Mouse (Mus musculus) ES-E14 (cell line): ENCODE results near the gene Atp2c2. TPM values are rescaled to one million over a fixed set of nuclear protein-coding genes. Genes with fewer than 3 reads are reported as not detected.

Experiments
- DNase-seq: peaks from one replicate; pipeline ENCODE4 v3.0.0-alpha.2; 2013; ENCODE audit warnings: low read depth, low spot score
- H3K27ac ChIP-seq: 2 replicates; pipeline ENCODE4 v1.5.1; 2012; ENCODE audit warnings: low read depth, mild to moderate bottlenecking, low read length, moderate library complexity, mixed read lengths; ENCODE audit not compliant: poor library complexity, insufficient read depth, severe bottlenecking
- H3K36me3 ChIP-seq: 2 replicates; pipeline ENCODE4 v1.6.1; 2012; ENCODE audit warnings: mild to moderate bottlenecking, low read length, moderate library complexity, mixed read lengths; ENCODE audit not compliant: control insufficient read depth, poor library complexity, insufficient read depth, severe bottlenecking
- H3K4me1 ChIP-seq, 2 experiments: fragments of 150-350 bp in 1 of 2; sonication (generic) in 1 of 2; 2 replicates each; pipeline ENCODE4 v1.6.1; 2012; ENCODE audit warnings: low read length in 2 of 2, mild to moderate bottlenecking in 1 of 2, mixed read lengths in 1 of 2; ENCODE audit not compliant: control insufficient read depth in 2 of 2, insufficient read depth in 2 of 2, poor library complexity in 1 of 2
- H3K4me3 ChIP-seq, 2 experiments: fragments of 150-350 bp in 1 of 2; sonication (generic) in 1 of 2; 2 replicates each; pipeline ENCODE4 v1.5.1; 2012; ENCODE audit warnings: low read length in 2 of 2, low read depth in 1 of 2, mild to moderate bottlenecking in 1 of 2, mixed read lengths in 1 of 2; ENCODE audit not compliant: insufficient read depth in 1 of 2, poor library complexity in 1 of 2, severe bottlenecking in 1 of 2
- H3K9ac ChIP-seq: 2 replicates; pipeline ENCODE4 v1.6.1; 2012; ENCODE audit warnings: low read depth, mild to moderate bottlenecking, low read length, mixed read lengths; ENCODE audit not compliant: poor library complexity, insufficient read depth, severe bottlenecking
- H3K9me3 ChIP-seq: fragments of 150-350 bp; sonication (generic); 2 replicates; pipeline ENCODE4 v1.6.1; 2012; ENCODE audit warnings: low read depth, mild to moderate bottlenecking, low read length; ENCODE audit not compliant: control insufficient read depth, insufficient read depth
- CHD2 ChIP-seq: IDR thresholded peaks from 2 replicates; pipeline ENCODE4 v1.6.1; 2014; ENCODE audit warnings: mild to moderate bottlenecking, low read depth, low read length, inconsistent platforms
- HCFC1 ChIP-seq: IDR thresholded peaks from 2 replicates; pipeline ENCODE4 v1.6.1; 2012; ENCODE audit warnings: low read length, inconsistent platforms, borderline replicate concordance; ENCODE audit not compliant: insufficient read depth
- MAFK ChIP-seq: IDR thresholded peaks from 2 replicates; pipeline ENCODE4 v1.6.1; 2014; ENCODE audit warnings: mild to moderate bottlenecking, low read depth, low read length, inconsistent platforms; ENCODE audit not compliant: insufficient read depth
- ZC3H11A ChIP-seq: IDR thresholded peaks from 2 replicates; pipeline ENCODE4 v1.6.1; 2012; ENCODE audit warnings: low read depth, mild to moderate bottlenecking, inconsistent platforms, low read length, borderline replicate concordance
- ZNF384 ChIP-seq: IDR thresholded peaks from 2 replicates; pipeline ENCODE4 v1.6.1; 2012; ENCODE audit warnings: low read depth, low read length, inconsistent platforms
- in situ Hi-C, 2 experiments: fragments of 600-800 bp; cut with MboI; formaldehyde crosslinking; loops; one replicate each; pipeline ENCODE4 v1.15.1; 2025; ENCODE audit warnings: low sequenced_read_pairs in 2 of 2, inconsistent platforms in 1 of 2; ENCODE audit not compliant: unreplicated experiment in 2 of 2
- total RNA-seq: library from RNA; depleted of rRNA; stranded (reverse); fragments of 300-350 nt; gene quantifications from 2 replicates; pipeline ENCODE4 v1.2.3, GENCODE M21; 2012

Atp2c2 gene
- total RNA-seq, 1 experiment = 0.80 TPM

GRCm38 (mm10) chr8:119784676-119785075 is 84.9 kb downstream of the Atp2c2 start:
- no peak for TF ChIP-seq ZC3H11A
- DNase-seq = no peak
- no peaks in the 10 kb centered on the region for H3K9me3 ChIP-seq
- in situ Hi-C loops = no loop called here
- H3K4me1 ChIP-seq = peaks cover 0 to 16% of the 10 kb centered on the region in 2 experiments; a peak in 1 of 4 replicates
- H3K4me3 ChIP-seq = no peak overlapping the region
- no peak overlapping the region for H3K27ac ChIP-seq
- no peak overlapping the region for H3K9ac ChIP-seq
- no peaks in the 10 kb centered on the region for H3K36me3 ChIP-seq

GRCm38 (mm10) chr8:119785764-119786405 is 86.1 kb downstream of the Atp2c2 start:
- H3K4me3 ChIP-seq = peak overlapping the region; percentile 2; a peak in 2 of 4 replicates
- no peak for DNase-seq
- in situ Hi-C loops = no loop called here
- H3K4me1 ChIP-seq = peaks cover 0 to 16% of the 10 kb centered on the region in 2 experiments; a peak in 1 of 4 replicates
- TF ChIP-seq ZC3H11A (no peak), MAFK (no peak), CHD2 (no peak), ZNF384 (no peak), HCFC1 (no peak)
- H3K9ac ChIP-seq = no peak overlapping the region; the same call in 1 of the 2 replicates
- H3K36me3 ChIP-seq = no peaks in the 10 kb centered on the region
- no peak overlapping the region for H3K27ac ChIP-seq
- H3K9me3 ChIP-seq = no peaks in the 10 kb centered on the region

GRCm38 (mm10) chr8:119786871-119787270 is 87.1 kb downstream of the Atp2c2 start:
- peaks cover 0 to 21% of the 10 kb centered on the region in 2 experiments; a peak in 2 of 4 replicates for H3K4me1 ChIP-seq
- in situ Hi-C loops = no loop called here
- H3K27ac ChIP-seq = no peak overlapping the region
- H3K9ac ChIP-seq = no peak overlapping the region
- no peak for DNase-seq
- no peak overlapping the region for H3K4me3 ChIP-seq
- TF ChIP-seq HCFC1 (no peak), ZC3H11A (no peak), CHD2 (no peak), ZNF384 (no peak), MAFK (no peak)
- H3K36me3 ChIP-seq = no peaks in the 10 kb centered on the region
- no peaks in the 10 kb centered on the region for H3K9me3 ChIP-seq

DNA sequence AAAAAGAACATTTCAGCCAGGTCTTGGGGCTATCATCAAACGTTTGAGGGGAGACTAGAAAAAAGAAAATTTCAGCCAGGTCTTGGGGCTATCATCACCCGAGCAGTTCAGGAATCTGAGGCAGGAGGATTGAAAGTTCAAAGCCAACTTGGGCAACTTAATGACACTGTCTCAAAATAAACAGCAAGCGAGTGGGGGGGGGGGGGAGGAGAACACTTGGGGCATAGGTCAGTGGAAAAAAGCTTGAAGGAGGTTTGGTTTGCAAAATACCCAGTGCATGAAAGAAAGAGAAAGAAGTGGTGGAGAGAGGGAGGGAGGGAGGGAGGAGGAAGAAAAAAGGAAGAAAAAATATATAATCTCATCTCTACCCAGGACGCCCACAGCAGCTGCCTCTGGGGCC is 87.5 kb downstream of the Atp2c2 start:
- Histone ChIP-seq H3K9ac (no peak overlapping the region), H3K36me3 (no peaks in the 10 kb centered on the region), H3K27ac (no peak overlapping the region), H3K4me3 (no peak overlapping the region), H3K9me3 (no peaks in the 10 kb centered on the region), H3K4me1 (peaks cover 0 to 25% of the 10 kb centered on the region in 2 experiments; a peak in 2 of 4 replicates)
- in situ Hi-C loops = no loop called here
- TF ChIP-seq ZNF384 = no peak
- TF ChIP-seq CHD2 = no peak
- no peak for TF ChIP-seq HCFC1
- no peak for TF ChIP-seq ZC3H11A
- no peak for TF ChIP-seq MAFK
- DNase-seq = no peak

DNA sequence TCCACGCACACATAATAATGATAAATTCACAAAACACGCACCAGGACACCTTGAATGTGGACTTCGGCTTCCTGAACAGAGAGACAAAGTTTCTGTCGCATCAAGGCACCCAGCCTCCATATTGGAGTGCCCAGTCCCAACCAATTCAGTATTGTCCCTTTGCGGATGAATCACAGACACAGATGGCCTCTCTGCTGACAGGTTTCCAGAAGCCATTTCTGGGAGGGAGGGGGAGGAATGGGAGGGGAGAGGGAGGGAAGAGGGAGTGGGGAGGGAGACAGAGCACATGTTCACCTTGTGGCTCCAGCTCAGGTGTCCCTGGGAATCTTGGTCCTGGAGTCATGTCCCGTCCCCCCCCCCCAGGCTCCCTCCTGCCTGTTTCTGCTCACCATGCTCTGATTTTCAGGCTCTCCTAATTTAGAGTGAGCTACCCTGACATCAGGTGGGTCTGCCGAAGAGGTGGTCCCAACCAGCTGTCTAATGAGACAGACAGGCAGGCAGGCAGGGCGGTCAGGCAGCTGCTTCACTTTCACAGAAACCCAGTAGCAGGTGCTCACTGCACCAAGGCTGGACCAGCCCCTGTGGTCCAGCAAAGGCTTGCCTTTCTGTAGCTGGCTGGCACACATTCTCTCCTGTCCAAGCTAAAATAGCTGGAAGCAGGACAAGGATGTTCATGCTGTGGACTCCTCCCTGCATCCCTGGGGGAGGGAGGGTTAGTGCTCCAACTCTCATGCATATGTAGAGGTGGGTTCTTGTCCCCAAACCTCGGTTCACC is 89.0 kb downstream of the Atp2c2 start:
- Histone ChIP-seq H3K9ac (no peak overlapping the region), H3K27ac (no peak overlapping the region), H3K4me3 (no peak overlapping the region), H3K4me1 (peaks cover 0 to 26% of the 10 kb centered on the region in 2 experiments; a peak in 2 of 4 replicates), H3K36me3 (no peaks in the 10 kb centered on the region), H3K9me3 (no peaks in the 10 kb centered on the region)
- DNase-seq = no peak
- TF ChIP-seq MAFK (no peak), ZNF384 (no peak), ZC3H11A (no peak), CHD2 (no peak), HCFC1 (no peak)
- in situ Hi-C loops = no loop called here
